Mouse (Mus musculus) midbrain, postnatal 0 days (tissue): Measurements from ENCODE around the gene Wdr66. TPM values are rescaled to one million over a fixed set of nuclear protein-coding genes. Genes with fewer than 3 reads are reported as not detected.

Source experiments
- ATAC-seq: fragments of 200-750 bp; cut with Nextera tagmentation; 2 replicates; pipeline ENCODE4 v1.8.0; 2017; ENCODE audit warnings: moderate number of reproducible peaks, mild to moderate bottlenecking, moderate TSS enrichment, moderate library complexity; ENCODE audit not compliant: low FRiP score
- DNase-seq: peaks from one replicate; pipeline ENCODE4 v3.0.0-alpha.2; 2015; ENCODE audit warnings: low spot score
- H3K27ac ChIP-seq: fragments of 300-500 bp; sonication (generic); 2 replicates; pipeline ENCODE4 v1.5.1; 2014; ENCODE audit warnings: low read depth, mild to moderate bottlenecking, low read length, mixed read lengths
- H3K27me3 ChIP-seq: fragments of 300-500 bp; sonication (generic); 2 replicates; pipeline ENCODE4 v1.6.1; 2014; ENCODE audit warnings: low read length, control low read depth, mixed read lengths; ENCODE audit not compliant: insufficient read depth
- H3K36me3 ChIP-seq: fragments of 300-500 bp; sonication (generic); 2 replicates; pipeline ENCODE4 v1.6.1; 2014; ENCODE audit warnings: low read length, control low read depth, mixed read lengths; ENCODE audit not compliant: insufficient read depth
- H3K4me1 ChIP-seq: fragments of 300-500 bp; sonication (generic); 2 replicates; pipeline ENCODE4 v1.6.1; 2014; ENCODE audit warnings: mild to moderate bottlenecking, control low read depth, antibody characterized with exemption, low read length, mixed read lengths; ENCODE audit not compliant: insufficient read depth
- H3K4me2 ChIP-seq: fragments of 300-500 bp; sonication (generic); 2 replicates; pipeline ENCODE4 v1.6.1; 2014; ENCODE audit warnings: low read depth, mild to moderate bottlenecking, low read length, mixed read lengths; ENCODE audit not compliant: poor library complexity, severe bottlenecking
- H3K4me3 ChIP-seq: fragments of 300-500 bp; sonication (generic); 2 replicates; pipeline ENCODE4 v1.5.1; 2014; ENCODE audit warnings: low read depth, mild to moderate bottlenecking, low read length, moderate library complexity
- H3K9ac ChIP-seq: fragments of 300-500 bp; sonication (generic); replicated peaks from 2 replicates; pipeline ENCODE4 v1.6.1; 2014; ENCODE audit warnings: mild to moderate bottlenecking, low read length, moderate library complexity, mixed read lengths; ENCODE audit not compliant: poor library complexity, severe bottlenecking
- H3K9me3 ChIP-seq: fragments of 300-500 bp; sonication (generic); 2 replicates; pipeline ENCODE4 v1.6.1; 2016; ENCODE audit warnings: low read length, control low read depth
- CTCF ChIP-seq: IDR thresholded peaks from 2 replicates; pipeline ENCODE4 v1.5.1; 2016; ENCODE audit warnings: antibody characterized with exemption, mild to moderate bottlenecking
- WGBS: fragments of 180-500 bp; shearing (Covaris S2); extraction: QIAGEN DNeasy Blood & Tissue Kit; methylation state at CpG from one replicate; pipeline ENCODE4 v1.1.7; 2014; 5-methylcytosine and 5-hydroxymethylcytosine counted together
- polyA plus RNA-seq: library from polyadenylated mRNA; unstranded; fragments of >200 nt; fragmentation: Nextera tagmentation; extraction: Ambion mirVana; gene quantifications from 2 replicates; pipeline ENCODE4 v1.2.1, GENCODE M21; 2015
- total RNA-seq: library from RNA; depleted of rRNA; stranded (reverse); fragments of >200 nt; gene quantifications from 2 replicates; pipeline ENCODE4 v1.2.3, GENCODE M21; 2014

The Wdr66 gene
- total and polyA plus RNA-seq, 2 experiments from 2014 or later: 2.0 to 2.2 TPM

DNA sequence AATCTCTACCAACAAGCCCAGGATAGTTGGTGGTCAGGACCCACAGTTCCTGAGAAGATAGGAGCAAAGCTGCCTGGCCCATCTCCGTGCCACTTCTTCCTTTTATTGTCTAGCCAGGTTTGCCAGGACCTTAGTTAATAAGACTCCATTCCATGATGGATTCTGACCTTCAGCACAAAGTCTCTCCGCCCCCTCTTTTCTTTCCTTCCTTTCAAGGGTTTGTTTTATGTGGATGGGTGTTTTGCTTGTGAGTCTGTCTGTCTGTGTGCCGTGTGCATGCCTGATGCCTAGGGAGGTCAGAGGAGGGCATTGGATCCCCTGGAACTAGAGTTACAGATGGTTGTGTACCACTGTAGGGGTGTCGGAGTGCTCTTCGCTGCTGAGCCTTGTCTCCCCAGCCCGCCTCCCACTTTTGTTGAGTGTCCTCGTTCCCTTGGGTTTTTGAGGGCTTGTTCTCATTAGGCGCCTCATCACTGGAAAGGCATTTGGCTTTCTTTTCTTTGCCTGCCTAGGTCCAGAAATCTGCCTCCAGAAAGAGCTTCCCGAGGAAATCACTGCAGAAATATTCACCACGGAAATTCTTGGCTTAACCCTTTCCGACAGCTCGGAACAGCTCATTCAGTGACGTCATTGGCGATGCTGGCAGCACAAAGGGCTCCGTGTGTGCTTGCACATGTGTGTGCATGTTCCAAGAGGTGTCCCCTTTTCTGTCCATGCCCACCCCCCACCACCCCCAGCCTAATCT, 74.3 kb downstream of the Wdr66 start:
- no peak for ATAC-seq
- WGBS: 57% methylated on average over 15 of the region's 15 CpGs
- H3K9ac ChIP-seq: no peak overlapping the region
- H3K27ac ChIP-seq: no peak overlapping the region
- no peak for DNase-seq
- no peaks in the 10 kb centered on the region for H3K9me3 ChIP-seq
- H3K4me2 ChIP-seq: no peak overlapping the region
- TF ChIP-seq CTCF: no peak
- no peaks in the 10 kb centered on the region for H3K27me3 ChIP-seq
- no peak overlapping the region for H3K4me3 ChIP-seq
- H3K4me1 ChIP-seq: 0 out of 2 replicates have a peak, but pooled peaks cover 4% of the 10 kb centered on the region
- no peaks in the 10 kb centered on the region for H3K36me3 ChIP-seq

DNA sequence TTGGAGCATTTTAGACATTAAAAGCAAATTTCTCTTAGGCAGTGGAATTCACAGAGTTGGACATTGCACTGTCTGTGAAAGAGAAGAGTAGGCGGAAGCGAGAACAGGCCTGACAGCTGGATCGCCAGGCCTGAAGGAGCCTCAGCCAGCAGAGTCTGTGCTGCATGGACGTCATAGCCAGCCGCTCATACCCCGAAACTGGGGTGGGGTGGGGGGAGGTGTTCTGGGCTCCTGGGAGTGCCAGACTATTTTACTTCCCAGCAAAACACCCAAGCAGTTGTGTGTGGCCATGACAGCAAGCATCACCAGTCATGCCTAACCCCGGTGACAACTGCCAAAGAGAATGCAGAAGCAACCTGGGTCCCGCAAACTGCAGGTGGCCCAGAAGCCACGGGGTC, 74.8 kb downstream of the Wdr66 start:
- DNase-seq (no peak), ATAC-seq (no peak)
- H3K9me3 ChIP-seq: no peaks in the 10 kb centered on the region
- 0 out of 2 replicates have a peak, but pooled peaks cover 4% of the 10 kb centered on the region for H3K4me1 ChIP-seq
- H3K36me3 ChIP-seq: no peaks in the 10 kb centered on the region
- H3K4me2 ChIP-seq: no peak overlapping the region
- no peak overlapping the region for H3K27ac ChIP-seq
- H3K9ac ChIP-seq: no peak overlapping the region
- TF ChIP-seq CTCF: no peak
- H3K4me3 ChIP-seq: no peak overlapping the region
- WGBS: 65% methylated on average over 9 of the region's 9 CpGs
- H3K27me3 ChIP-seq: no peaks in the 10 kb centered on the region

DNA sequence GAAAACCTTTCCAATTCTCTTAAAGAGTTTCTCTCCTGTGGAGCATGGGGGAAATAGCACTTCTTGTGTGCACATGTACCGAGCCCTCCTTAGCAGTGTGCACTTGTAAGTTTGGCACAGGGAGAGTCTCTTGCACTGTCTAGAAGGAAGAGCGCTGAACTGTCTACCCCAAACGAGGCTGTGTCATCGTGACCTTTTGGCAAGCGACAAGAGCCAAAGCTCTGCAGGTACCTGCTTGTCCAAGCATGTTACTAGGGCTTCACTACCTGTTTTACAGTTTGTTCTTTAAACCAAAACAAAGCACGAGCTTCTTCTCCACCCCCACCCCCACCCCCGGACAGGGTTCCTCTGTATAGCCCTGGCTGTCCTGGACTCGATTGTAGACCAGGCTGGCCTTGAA, 75.8 kb downstream of the Wdr66 start:
- H3K27ac ChIP-seq: no peak overlapping the region
- no peak for TF ChIP-seq CTCF
- no peak overlapping the region for H3K4me2 ChIP-seq
- H3K36me3 ChIP-seq: no peaks in the 10 kb centered on the region
- H3K4me1 ChIP-seq: 0 out of 2 replicates have a peak, but pooled peaks cover 4% of the 10 kb centered on the region
- DNase-seq (no peak), ATAC-seq (no peak)
- no peaks in the 10 kb centered on the region for H3K27me3 ChIP-seq
- WGBS: 88% methylated on average over 8 of the region's 8 CpGs
- no peaks in the 10 kb centered on the region for H3K9me3 ChIP-seq
- no peak overlapping the region for H3K4me3 ChIP-seq
- no peak overlapping the region for H3K9ac ChIP-seq

DNA sequence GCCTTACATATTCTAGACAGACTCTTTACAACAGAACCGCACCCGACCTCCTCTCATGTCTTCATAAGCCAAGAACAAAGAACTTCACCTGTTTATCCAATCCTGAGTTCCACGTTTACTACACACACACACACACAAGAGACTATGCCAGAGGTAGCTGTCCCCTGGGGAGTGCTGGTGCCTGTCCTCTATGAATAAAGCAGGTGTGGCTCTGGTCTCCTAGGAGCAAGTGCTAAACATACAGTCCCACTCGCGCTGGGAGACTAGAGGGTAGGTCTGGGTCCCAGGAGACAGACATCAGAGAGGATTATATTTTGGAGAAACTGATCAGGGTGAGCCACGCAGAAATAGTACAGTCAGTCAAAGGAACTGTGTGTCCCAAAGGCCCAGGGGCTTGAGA, 81.7 kb downstream of the Wdr66 start:
- H3K36me3 ChIP-seq: no peaks in the 10 kb centered on the region
- no peaks in the 10 kb centered on the region for H3K27me3 ChIP-seq
- 77% methylated on average over 6 of the region's 6 CpGs for WGBS

DNA sequence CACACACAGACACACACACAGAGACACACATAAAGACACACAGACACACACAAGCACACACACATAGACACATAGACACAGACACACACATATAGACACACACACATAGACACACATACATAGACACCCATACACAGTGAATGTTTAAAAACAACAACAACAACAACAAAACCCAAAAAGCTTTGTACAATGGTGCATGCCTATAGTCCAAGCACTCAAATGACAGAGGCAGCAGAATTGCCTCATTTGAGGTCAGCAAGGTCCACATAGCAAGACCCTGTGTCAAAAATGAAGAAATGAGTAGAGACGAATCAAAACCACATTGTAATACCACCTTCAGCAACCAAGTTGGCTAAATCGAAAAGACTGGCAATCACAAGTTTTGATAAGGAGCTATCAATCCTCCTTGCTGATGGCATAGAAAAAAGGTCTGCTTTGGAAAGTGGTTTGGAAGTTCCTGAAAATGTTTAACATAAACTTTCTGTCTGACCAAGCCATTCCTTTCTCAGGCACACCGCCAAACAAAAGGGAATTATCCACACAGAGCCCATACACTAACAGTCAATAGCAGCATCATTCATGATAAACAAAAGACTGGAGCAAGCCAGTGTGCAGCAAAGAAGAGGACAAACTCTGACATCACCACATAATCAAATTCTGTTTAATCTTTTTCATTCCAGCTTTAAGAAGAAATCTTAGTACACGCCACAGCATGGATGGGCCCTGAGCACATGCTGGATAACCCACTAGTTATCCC, 84.5 kb downstream of the Wdr66 start:
- Histone ChIP-seq H3K4me3 (no peak overlapping the region), H3K36me3 (no peaks in the 10 kb centered on the region), H3K9me3 (no peaks in the 10 kb centered on the region), H3K9ac (no peak overlapping the region), H3K4me1 (no peaks in the 10 kb centered on the region), H3K27me3 (no peaks in the 10 kb centered on the region), H3K27ac (no peak overlapping the region), H3K4me2 (no peak overlapping the region)
- DNase-seq: no peak
- no peak for ATAC-seq
- 38% methylated on average over 4 of the region's 4 CpGs for WGBS
- no peak for TF ChIP-seq CTCF

More for the DNA sequence above, 81.7 kb downstream of the Wdr66 start:
- no peak for TF ChIP-seq CTCF
- Histone ChIP-seq H3K9me3 (no peaks in the 10 kb centered on the region), H3K4me3 (no peak overlapping the region), H3K27ac (no peak overlapping the region), H3K9ac (no peak overlapping the region), H3K4me2 (no peak overlapping the region), H3K4me1 (no peaks in the 10 kb centered on the region)
- ATAC-seq (no peak), DNase-seq (no peak)

DNA sequence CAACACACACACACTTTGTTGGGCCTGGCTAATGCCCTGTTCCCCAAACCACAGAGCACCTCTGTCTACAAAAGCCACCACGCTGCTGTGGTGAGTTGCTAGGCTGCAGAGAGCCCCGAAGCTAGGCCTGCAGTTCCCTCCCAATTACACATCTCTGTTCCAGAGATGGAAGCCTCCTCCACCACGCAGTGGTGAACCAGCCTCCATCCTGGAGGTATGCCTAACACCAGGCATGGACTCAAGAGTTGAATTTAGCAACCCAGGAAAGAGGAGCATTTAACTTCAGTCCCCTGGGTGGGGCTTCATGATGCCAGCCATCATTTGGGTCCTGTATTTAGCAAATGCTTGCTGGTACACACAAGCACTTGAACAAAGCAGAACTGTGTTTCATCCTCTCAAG, 86.6 kb downstream of the Wdr66 start:
- Histone ChIP-seq H3K9ac (no peak overlapping the region), H3K27ac (no peak overlapping the region), H3K27me3 (no peaks in the 10 kb centered on the region), H3K36me3 (no peaks in the 10 kb centered on the region), H3K4me3 (no peak overlapping the region), H3K4me1 (no peaks in the 10 kb centered on the region; the same call in 1 of the 2 replicates), H3K4me2 (no peak overlapping the region), H3K9me3 (no peaks in the 10 kb centered on the region)
- ATAC-seq (no peak), DNase-seq (no peak)
- WGBS: 74% methylated on average over 3 of the region's 3 CpGs
- no peak for TF ChIP-seq CTCF
